Mouse (Mus musculus) limb, embryonic 15.5 days (tissue): ENCODE measurements at regions not wholly inside any gene's neighbourhood (a gene's known extent, or its start where the extent isn't known, plus 50 kb on each side); places are given as distances from the start of the nearest gene placed in this dataset.

Experiments used
- ATAC-seq: fragments of 200-750 bp; cut with Nextera tagmentation; 2 replicates; pipeline ENCODE4 v1.8.0; 2017; ENCODE audit warnings: low read depth, moderate TSS enrichment; ENCODE audit not compliant: insufficient number of reproducible peaks, low FRiP score, low TSS enrichment
- H3K27ac ChIP-seq: fragments of 300-500 bp; sonication (generic); 2 replicates; pipeline ENCODE4 v1.5.1; 2015; ENCODE audit warnings: moderate library complexity, mild to moderate bottlenecking, inconsistent platforms
- H3K27me3 ChIP-seq: fragments of 300-500 bp; sonication (generic); 2 replicates; pipeline ENCODE4 v1.6.1; 2015; ENCODE audit warnings: inconsistent platforms
- H3K36me3 ChIP-seq: fragments of 300-500 bp; sonication (generic); 2 replicates; pipeline ENCODE4 v1.6.1; 2015; ENCODE audit warnings: inconsistent platforms
- H3K4me1 ChIP-seq: fragments of 300-500 bp; sonication (generic); 2 replicates; pipeline ENCODE4 v1.6.1; 2015; ENCODE audit warnings: inconsistent platforms
- H3K4me2 ChIP-seq: fragments of 300-500 bp; sonication (generic); 2 replicates; pipeline ENCODE4 v1.6.1; 2015; ENCODE audit warnings: mild to moderate bottlenecking, inconsistent platforms
- H3K4me3 ChIP-seq: fragments of 300-500 bp; sonication (generic); 2 replicates; pipeline ENCODE4 v1.5.1; 2015; ENCODE audit warnings: mild to moderate bottlenecking, inconsistent platforms
- H3K9ac ChIP-seq: fragments of 300-500 bp; sonication (generic); 2 replicates; pipeline ENCODE4 v1.6.1; 2015; ENCODE audit warnings: inconsistent platforms
- H3K9me3 ChIP-seq: fragments of 300-500 bp; sonication (generic); 2 replicates; pipeline ENCODE4 v1.6.1; 2016; ENCODE audit warnings: inconsistent platforms
- WGBS: fragments of 180-500 bp; shearing (Covaris S2); methylation state at CpG from one replicate; pipeline ENCODE4 v1.1.7; 2015; 5-methylcytosine and 5-hydroxymethylcytosine counted together

DNA sequence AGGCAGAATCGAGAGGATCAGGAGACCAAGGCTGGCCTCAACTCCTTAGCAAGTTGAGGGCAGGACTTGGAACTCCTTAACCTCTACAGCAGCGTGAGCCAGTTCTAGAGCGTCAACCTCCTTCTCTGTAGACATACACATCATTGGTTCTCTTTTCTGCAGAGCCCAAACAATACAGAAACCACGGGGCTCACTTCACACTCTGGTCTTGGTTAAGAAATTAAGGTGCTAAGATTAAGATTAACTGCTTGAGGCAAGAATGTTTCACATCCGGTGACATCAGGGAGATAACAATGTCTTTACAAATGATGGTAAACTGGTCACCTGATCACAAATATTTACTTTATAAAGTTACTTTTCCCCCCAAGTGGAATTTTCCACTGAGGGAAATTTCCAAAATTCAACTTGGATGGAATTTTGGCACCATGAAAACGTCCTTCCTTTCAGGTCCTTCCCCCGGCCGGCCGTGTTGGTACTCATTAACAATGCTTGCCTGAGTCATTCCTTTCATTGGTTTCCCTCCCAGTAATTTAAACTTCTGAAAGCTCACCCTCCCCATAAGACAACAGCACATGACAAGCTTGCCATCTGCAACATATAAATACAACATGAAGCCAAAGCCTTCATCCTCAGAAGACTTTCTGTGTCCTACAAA, 77.3 kb upstream of the Kdm7a start:
- no peak overlapping the region for H3K9ac ChIP-seq
- H3K9me3 ChIP-seq: no peaks in the 10 kb centered on the region
- 61% methylated on average over 9 of the region's 9 CpGs for WGBS
- no peak overlapping the region for H3K4me2 ChIP-seq
- no peaks in the 10 kb centered on the region for H3K27me3 ChIP-seq
- no peak overlapping the region for H3K27ac ChIP-seq
- H3K4me1 ChIP-seq: peaks cover 14% of the 10 kb centered on the region
- H3K4me3 ChIP-seq: no peak overlapping the region
- no peak for ATAC-seq
- no peaks in the 10 kb centered on the region for H3K36me3 ChIP-seq

DNA sequence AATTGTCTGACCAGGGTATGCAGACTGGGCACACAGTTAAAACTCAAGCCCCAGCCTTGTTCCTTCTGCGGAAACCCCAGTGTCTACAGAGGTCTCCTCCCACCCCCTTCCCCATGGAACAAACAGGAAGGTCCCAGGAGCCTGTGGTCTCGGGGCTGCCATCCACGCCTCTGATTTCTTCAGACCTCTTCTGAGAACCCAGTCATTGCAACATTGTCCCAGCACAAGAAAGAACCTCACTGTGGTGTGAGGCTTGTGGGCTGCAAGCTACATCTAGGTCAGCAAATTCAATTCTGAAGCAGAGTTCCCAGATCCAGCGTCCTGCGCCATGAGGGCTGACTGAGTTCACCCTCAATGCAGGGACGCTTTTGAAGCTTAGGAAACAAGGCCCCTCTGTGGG, 71.7 kb upstream of the Kdm7a start:
- 83% methylated on average over 6 of the region's 6 CpGs for WGBS
- Histone ChIP-seq H3K9me3 (no peaks in the 10 kb centered on the region), H3K9ac (no peak overlapping the region), H3K4me1 (no peaks in the 10 kb centered on the region), H3K27me3 (no peaks in the 10 kb centered on the region), H3K36me3 (no peaks in the 10 kb centered on the region), H3K27ac (no peak overlapping the region), H3K4me2 (no peak overlapping the region), H3K4me3 (no peak overlapping the region)
- ATAC-seq: 0 out of 2 replicates have a peak, but pooled peaks have one; percentile 25

DNA sequence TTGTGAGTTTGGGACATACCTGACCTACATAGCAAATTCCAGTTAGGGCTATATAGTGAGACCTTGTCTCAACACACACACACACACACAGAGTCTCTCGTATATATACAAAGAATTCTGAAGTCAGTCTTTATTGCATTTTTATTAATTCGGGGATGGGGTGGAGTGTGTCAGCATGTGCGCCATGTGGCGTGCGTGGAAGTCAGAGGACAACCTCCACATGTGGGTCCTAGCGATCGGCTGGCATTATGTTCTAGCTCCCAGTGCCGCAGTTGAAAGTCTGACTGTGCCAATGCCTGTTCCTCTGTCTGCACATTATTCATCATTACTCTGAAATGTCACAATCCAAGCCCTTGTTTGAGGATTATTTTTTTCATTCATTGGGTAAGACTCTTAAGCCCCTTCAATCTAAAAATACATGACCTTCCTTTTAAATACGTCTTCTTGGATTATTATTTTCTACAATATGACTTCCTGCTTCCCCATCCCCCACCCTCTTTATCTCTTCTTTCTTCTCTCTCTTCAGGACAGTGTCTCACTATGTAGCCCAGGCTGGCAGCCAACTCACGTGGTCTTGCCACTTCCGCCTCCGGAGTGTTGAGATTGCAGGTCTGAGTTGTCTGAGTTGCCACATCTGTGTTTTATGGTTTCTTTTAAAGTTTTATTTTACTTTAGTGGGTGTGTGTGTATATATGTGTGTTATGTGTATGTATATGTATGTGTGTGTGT, 68.3 kb upstream of the Kdm7a start:
- Histone ChIP-seq H3K4me2 (no peak overlapping the region), H3K9ac (no peak overlapping the region), H3K27me3 (no peaks in the 10 kb centered on the region), H3K4me1 (no peaks in the 10 kb centered on the region), H3K9me3 (no peaks in the 10 kb centered on the region), H3K4me3 (no peak overlapping the region), H3K27ac (no peak overlapping the region), H3K36me3 (no peaks in the 10 kb centered on the region)
- no peak for ATAC-seq
- 74% methylated on average over 12 of the region's 12 CpGs for WGBS

DNA sequence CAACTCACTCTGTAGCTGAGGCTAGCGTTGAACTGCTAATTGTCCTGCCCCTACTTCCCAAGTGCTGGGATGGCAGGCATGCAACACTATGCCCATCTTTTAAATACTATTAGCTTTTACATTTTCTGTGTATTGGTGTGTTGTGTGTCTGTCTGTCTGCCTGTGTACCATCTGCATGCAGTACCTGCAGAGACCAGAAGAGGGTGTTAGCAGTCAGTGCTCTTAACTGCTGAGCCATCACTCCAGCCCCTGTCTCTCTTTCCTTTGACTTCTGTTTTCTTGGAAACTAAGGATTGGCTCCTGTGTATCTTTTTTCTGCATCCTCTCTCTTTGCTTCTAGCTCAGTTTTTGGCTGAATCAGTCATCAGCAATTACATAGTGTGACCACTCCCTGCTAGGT, 66.8 kb upstream of the Kdm7a start:
- H3K4me1 ChIP-seq: peaks cover 3% of the 10 kb centered on the region; the same call in 1 of the 2 replicates
- no peak overlapping the region for H3K4me2 ChIP-seq
- H3K9me3 ChIP-seq: no peaks in the 10 kb centered on the region
- H3K4me3 ChIP-seq: no peak overlapping the region
- H3K27ac ChIP-seq: no peak overlapping the region
- no peak overlapping the region for H3K9ac ChIP-seq
- no peaks in the 10 kb centered on the region for H3K27me3 ChIP-seq
- 93% methylated on average over 1 of the region's 1 CpGs for WGBS
- no peaks in the 10 kb centered on the region for H3K36me3 ChIP-seq
- ATAC-seq: no peak

DNA sequence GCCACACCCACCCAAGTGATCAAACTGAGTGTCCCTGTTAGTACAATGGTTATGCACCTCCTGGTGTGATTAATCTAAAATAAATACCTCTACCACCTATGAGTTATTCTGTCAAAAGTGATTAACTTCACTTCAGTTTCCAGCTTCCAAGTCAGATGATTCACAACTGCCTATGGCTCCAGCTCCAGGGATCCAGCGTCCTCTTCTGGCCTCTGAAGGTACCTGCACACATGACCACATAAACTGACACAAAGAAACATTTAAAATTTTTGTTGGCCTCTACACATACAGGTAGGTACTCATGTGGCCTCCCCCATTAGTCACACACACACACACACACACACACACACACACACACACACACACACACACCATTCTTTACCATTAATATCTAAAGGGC, 63.9 kb upstream of the Kdm7a start:
- no peaks in the 10 kb centered on the region for H3K9me3 ChIP-seq
- H3K4me1 ChIP-seq: peaks cover 3% of the 10 kb centered on the region; the same call in 1 of the 2 replicates
- WGBS: 81% methylated on average over 1 of the region's 1 CpGs
- no peak overlapping the region for H3K9ac ChIP-seq
- H3K4me3 ChIP-seq: no peak overlapping the region
- H3K27ac ChIP-seq: no peak overlapping the region
- no peaks in the 10 kb centered on the region for H3K27me3 ChIP-seq
- ATAC-seq: no peak
- no peaks in the 10 kb centered on the region for H3K36me3 ChIP-seq
- no peak overlapping the region for H3K4me2 ChIP-seq

DNA sequence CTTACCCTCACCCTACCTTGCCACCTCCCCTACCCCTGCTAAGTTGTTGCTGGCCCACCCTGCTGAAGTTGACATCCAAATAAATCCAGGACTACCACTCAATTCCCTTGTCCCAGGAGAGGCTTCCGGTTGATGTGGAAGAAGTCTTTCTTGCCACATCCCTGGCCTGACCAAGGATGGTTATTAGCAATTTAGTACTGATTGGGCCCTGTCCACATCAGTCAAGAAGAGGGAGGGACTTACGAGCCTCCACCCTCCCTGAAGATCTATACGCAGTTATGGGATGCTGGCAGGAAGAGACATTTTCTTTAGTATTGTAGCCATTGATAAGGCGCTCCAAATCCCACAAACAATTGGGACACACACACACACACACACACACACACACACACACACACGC, 63.1 kb upstream of the Kdm7a start:
- no peak overlapping the region for H3K27ac ChIP-seq
- H3K36me3 ChIP-seq: no peaks in the 10 kb centered on the region
- WGBS: 50% methylated on average over 5 of the region's 5 CpGs
- no peak overlapping the region for H3K4me2 ChIP-seq
- H3K9me3 ChIP-seq: no peaks in the 10 kb centered on the region
- H3K4me1 ChIP-seq: peaks cover 7% of the 10 kb centered on the region
- no peak overlapping the region for H3K4me3 ChIP-seq
- H3K9ac ChIP-seq: no peak overlapping the region
- H3K27me3 ChIP-seq: no peaks in the 10 kb centered on the region
- no peak for ATAC-seq

DNA sequence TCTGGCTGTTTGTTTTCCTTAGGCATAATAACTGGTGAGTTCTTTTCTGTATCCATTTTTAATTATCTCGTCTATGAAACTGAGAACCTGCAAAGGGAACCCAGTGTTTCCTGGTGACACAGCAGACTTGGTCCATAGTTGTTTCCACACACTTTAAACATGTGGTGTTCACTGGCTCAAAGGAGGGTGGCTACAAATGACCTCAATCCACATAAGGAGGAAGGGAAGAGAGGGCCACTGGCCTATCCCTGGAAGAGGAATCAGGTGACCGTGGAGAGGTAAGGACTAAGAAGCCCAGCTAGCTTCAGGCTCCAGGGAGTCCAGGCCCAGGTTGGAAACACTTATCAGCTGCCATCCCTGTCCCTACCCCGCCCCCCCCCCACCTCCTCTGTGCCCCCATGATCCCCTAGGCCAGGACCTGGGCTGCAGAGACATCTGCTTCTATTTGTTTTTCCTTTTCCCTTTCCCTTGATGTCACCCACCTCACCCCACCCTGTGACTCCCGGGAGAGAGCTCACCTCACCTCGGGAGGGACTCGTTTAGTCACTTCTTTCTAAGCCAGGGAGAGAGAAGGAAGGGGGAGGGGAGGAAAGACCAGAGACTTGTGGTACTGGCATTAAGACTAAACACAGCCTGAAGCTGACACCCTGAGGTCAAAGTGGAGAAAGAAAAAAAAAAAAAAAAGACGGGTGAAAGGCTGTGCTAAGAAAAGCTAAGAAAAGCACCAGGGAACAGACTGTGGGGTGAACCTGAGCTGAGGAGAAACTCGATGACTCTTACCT, 62.2 kb upstream of the Kdm7a start:
- Histone ChIP-seq H3K4me1 (peaks cover 16% of the 10 kb centered on the region), H3K27ac (no peak overlapping the region), H3K9me3 (no peaks in the 10 kb centered on the region), H3K9ac (no peak overlapping the region), H3K4me3 (no peak overlapping the region), H3K4me2 (no peak overlapping the region), H3K36me3 (no peaks in the 10 kb centered on the region), H3K27me3 (no peaks in the 10 kb centered on the region)
- 15% methylated on average over 7 of the region's 8 CpGs for WGBS
- no peak for ATAC-seq

DNA sequence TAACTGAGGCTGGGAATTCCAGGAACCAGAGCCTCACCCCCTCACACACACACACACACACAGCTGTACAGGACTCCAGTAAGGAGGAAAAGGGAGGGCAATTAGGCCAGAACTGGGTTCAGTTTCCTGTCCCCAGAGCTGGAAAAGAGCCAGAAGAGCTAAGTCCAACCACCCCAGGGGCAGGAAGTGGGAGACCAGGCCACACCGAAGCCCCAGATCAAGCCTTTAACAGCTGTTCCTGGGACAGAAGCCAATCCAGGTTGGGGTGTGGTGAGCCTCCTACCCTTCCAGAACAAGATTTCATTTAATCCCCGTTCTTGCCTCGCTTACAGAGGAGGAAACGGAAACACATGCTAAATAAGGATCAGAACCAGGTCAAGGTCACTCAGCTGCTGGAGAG, 58.1 kb upstream of the Kdm7a start:
- Histone ChIP-seq H3K4me3 (no peak overlapping the region), H3K27ac (peak overlapping the region; percentile 58), H3K9ac (no peak overlapping the region), H3K4me2 (no peak overlapping the region), H3K4me1 (peaks cover 28% of the 10 kb centered on the region), H3K9me3 (no peaks in the 10 kb centered on the region), H3K27me3 (no peaks in the 10 kb centered on the region), H3K36me3 (no peaks in the 10 kb centered on the region)
- 25% methylated on average over 4 of the region's 4 CpGs for WGBS
- peak; percentile 66 for ATAC-seq

DNA sequence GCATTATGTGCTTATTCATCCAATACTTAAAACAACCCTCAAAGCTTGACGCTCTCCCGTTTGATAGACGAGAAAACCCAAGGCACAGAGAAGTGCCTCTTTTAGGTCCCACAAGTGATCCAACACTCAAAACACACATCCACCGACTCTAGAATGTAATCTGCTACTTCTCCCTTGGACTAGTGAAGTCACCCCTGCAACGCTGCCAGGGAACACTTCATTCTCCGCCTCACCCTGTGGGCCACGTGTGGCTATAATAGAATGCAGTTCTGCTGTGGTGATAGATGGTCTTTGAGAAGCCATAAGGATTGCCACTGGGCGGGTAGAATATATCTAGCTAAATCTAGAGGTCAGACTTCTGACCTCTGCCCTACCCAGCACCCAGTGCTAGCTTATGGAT, 57.0 kb upstream of the Kdm7a start:
- Histone ChIP-seq H3K4me1 (peaks cover 26% of the 10 kb centered on the region), H3K4me2 (no peak overlapping the region), H3K27me3 (no peaks in the 10 kb centered on the region), H3K27ac (no peak overlapping the region), H3K36me3 (no peaks in the 10 kb centered on the region), H3K9ac (no peak overlapping the region), H3K9me3 (no peaks in the 10 kb centered on the region), H3K4me3 (no peak overlapping the region)
- ATAC-seq: no peak
- WGBS: 55% methylated on average over 8 of the region's 8 CpGs

DNA sequence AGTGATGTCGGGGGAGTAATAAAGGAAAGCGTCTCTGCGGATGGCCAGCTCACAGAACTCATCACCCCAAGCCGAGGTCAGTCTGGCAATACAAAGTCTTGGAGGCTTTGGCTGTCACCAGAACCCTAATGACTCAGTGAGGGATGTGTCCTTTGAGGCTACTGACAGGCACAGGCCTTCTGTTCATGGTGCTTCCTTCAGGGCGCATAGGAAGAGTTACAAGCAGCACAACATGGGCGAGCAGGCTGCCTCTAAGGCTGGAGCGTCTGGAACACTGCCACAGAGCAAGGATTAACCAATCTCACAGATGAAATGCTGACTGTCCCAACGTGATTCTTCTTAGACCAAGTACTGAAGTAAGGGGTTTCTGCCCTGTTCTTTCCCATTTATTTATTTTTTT, 55.4 kb upstream of the Kdm7a start:
- Histone ChIP-seq H3K27me3 (no peaks in the 10 kb centered on the region), H3K9me3 (no peaks in the 10 kb centered on the region), H3K27ac (no peak overlapping the region), H3K4me1 (peaks cover 36% of the 10 kb centered on the region), H3K9ac (no peak overlapping the region), H3K4me2 (no peak overlapping the region), H3K4me3 (no peak overlapping the region), H3K36me3 (no peaks in the 10 kb centered on the region)
- no peak for ATAC-seq
- WGBS: 50% methylated on average over 8 of the region's 8 CpGs

DNA sequence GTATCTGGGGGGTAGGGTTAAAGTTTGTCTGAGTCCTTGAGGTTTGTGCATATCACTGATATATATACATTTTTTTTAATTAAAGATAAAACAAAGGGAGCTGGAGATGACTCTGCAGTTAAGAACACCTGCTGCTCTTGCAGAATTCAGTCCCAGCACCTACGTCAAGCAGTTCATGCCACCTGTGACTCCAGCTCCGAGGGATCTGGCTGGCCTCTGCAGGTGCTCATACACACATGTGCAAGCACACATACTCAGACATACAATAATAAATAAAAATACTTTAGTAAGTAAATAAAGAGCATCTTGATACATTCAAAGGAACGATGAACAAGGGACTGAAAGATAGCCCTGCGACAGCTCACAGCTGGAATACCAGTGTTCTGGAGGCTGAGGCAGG, 53.9 kb upstream of the Kdm7a start:
- Histone ChIP-seq H3K9ac (no peak overlapping the region), H3K27me3 (peaks cover 5% of the 10 kb centered on the region; the same call in 1 of the 2 replicates), H3K4me3 (no peak overlapping the region), H3K9me3 (no peaks in the 10 kb centered on the region), H3K4me2 (no peak overlapping the region), H3K27ac (no peak overlapping the region), H3K4me1 (peaks cover 50% of the 10 kb centered on the region), H3K36me3 (no peaks in the 10 kb centered on the region)
- no peak for ATAC-seq
- WGBS: 88% methylated on average over 4 of the region's 4 CpGs

DNA sequence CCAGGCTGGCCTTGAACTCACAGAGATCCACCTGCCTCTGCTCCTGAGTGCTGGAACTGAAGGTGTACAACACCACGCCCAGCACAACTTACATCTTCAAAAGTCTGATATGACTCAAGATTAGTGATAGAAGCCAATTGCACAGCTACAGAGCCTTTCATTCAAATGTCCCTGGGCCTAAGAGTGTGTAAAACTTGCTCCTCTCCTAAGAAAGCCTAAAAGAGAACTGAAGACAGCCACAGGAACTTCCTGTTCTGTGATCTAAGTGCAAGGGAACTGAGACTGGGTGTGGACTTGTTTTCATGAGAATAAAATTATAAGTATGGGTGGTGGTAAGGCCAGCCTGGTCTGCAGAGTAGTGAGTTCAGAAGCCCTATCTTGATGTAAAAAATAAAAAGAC, 52.5 kb upstream of the Kdm7a start:
- peaks cover 5% of the 10 kb centered on the region; the same call in 1 of the 2 replicates for H3K27me3 ChIP-seq
- no peaks in the 10 kb centered on the region for H3K36me3 ChIP-seq
- H3K27ac ChIP-seq: no peak overlapping the region
- H3K4me3 ChIP-seq: no peak overlapping the region
- no peak for ATAC-seq
- no peak overlapping the region for H3K9ac ChIP-seq
- H3K9me3 ChIP-seq: no peaks in the 10 kb centered on the region
- peaks cover 48% of the 10 kb centered on the region for H3K4me1 ChIP-seq
- no peak overlapping the region for H3K4me2 ChIP-seq
- WGBS: 79% methylated on average over 1 of the region's 1 CpGs
